In the genomic region with DNA sequence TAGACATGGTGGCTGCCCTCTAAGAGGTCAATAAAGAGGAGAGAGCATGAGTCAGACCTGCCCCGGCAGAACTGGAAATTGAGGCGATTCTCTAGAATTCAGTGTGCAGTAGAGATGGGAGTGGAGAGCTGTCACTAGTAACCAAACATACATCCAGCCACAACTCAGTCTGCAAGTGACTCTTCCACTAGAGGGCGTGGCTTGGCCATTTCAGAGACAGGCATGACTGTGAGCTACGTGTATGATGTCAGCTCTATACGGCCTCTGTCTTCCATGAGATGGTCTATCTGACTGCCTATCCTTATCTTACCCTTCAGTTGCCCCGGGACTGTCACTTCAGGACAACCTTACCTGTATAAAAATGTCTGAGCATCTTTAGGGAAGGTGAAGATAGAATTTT, we compare ENCODE assay signal across 8 mouse cellular contexts. TPM values are rescaled to one million over a fixed set of nuclear protein-coding genes. Genes with fewer than 3 reads are reported as not detected.
A peak's percentile ranks its signal among the peaks of the same experiment; 100 is the strongest.
DNase-seq lines count a peak whose midpoint lies in the region; ATAC-seq and TF ChIP-seq lines count a peak whose summit lies in the region.

No protein-coding gene starts in this region.

- peak; percentile 93 for ATAC-seq in granulocyte monocyte progenitor cell, adult 5-6 weeks (replicated peaks; ENCODE audit: poor library complexity, severe bottlenecking)
- ATAC-seq in liver, embryonic 14.5 days (ENCODE audit: insufficient read depth) = peak; percentile 41; the same call in 1 of the 2 replicates
- peak; percentile 68; the same call in 1 of the 2 replicates for ATAC-seq in stomach, embryonic 16.5 days (ENCODE audit: insufficient read depth, low FRiP score)

- H3K27me3 ChIP-seq in liver, embryonic 14.5 days (ENCODE audit: control insufficient read depth, insufficient read depth, low read length) = no peaks in the 10 kb centered on the region
- H3K27me3 ChIP-seq in stomach, embryonic 16.5 days (ENCODE audit: control insufficient read depth, insufficient read depth, low read length) = no peaks in the 10 kb centered on the region

- TF ChIP-seq EP300 in liver, embryonic 14.5 days (IDR thresholded peaks at IDR 0.05; ENCODE audit: low read depth) = no peak

- H3K9ac ChIP-seq in liver, embryonic 14.5 days (replicated peaks) = no peak overlapping the region
- no peak overlapping the region for H3K9ac ChIP-seq in stomach, embryonic 16.5 days (ENCODE audit: low read length)

- H3K4me2 ChIP-seq in liver, embryonic 14.5 days (ENCODE audit: low read depth) = no peak overlapping the region
- no peak overlapping the region for H3K4me2 ChIP-seq in stomach, embryonic 16.5 days (ENCODE audit: low read depth, low read length)

- 27% methylated on average over 6 of the region's 6 CpGs for WGBS in liver, embryonic 14.5 days (ENCODE audit: insufficient replicate concordance)
- WGBS in stomach, embryonic 16.5 days = 39% methylated on average over 6 of the region's 6 CpGs

- H3K27ac ChIP-seq in liver, embryonic 14.5 days = no peak overlapping the region
- no peak overlapping the region for H3K27ac ChIP-seq in stomach, embryonic 16.5 days (ENCODE audit: low read length)

- no peak overlapping the region for H3K4me3 ChIP-seq in liver, embryonic 14.5 days (ENCODE audit: insufficient read depth in 1 of 2, low read depth in 2 of 2, low read length in 2 of 2)
- no peak overlapping the region for H3K4me3 ChIP-seq in stomach, embryonic 16.5 days (replicated peaks; ENCODE audit: low read length)

- peak; percentile 43 for DNase-seq in layer of hippocampus, adult 11-12 months (ENCODE audit: low spot score)
- DNase-seq in layer of hippocampus, adult 9-10 months (ENCODE audit: low spot score) = no peak
- peak; percentile 79 for DNase-seq in ES-CJ7 (ENCODE audit: low read depth, low spot score)
- peak; percentile 46 to 51 for DNase-seq in adrenal gland, postnatal 36 days
- peak; percentile 14 to 28 (median 24) for DNase-seq in liver, embryonic 14.5 days (ENCODE audit: low read depth in 3 of 3, low spot score in 3 of 3)
- no peak for DNase-seq in right cerebral cortex, postnatal 14 days

- no peaks in the 10 kb centered on the region for H3K9me3 ChIP-seq in liver, embryonic 14.5 days (ENCODE audit: control insufficient read depth, low read length)
- no peaks in the 10 kb centered on the region for H3K9me3 ChIP-seq in stomach, embryonic 16.5 days (replicated peaks; ENCODE audit: control insufficient read depth, low read length)

- H3K4me1 ChIP-seq in liver, embryonic 14.5 days (replicated peaks; ENCODE audit: control insufficient read depth in 2 of 2, insufficient read depth in 2 of 2, low read length in 1 of 2) = no peaks in the 10 kb centered on the region
- H3K4me1 ChIP-seq in stomach, embryonic 16.5 days (ENCODE audit: control insufficient read depth, insufficient read depth, low read length) = no peaks in the 10 kb centered on the region

- TF ChIP-seq CTCF in liver, embryonic 14.5 days (IDR thresholded peaks at IDR 0.05; ENCODE audit: low read depth) = peak; percentile 69

- H3K36me3 ChIP-seq in liver, embryonic 14.5 days (replicated peaks; ENCODE audit: control insufficient read depth, insufficient read depth, low read depth) = no peaks in the 10 kb centered on the region
- no peaks in the 10 kb centered on the region for H3K36me3 ChIP-seq in stomach, embryonic 16.5 days (ENCODE audit: control insufficient read depth, insufficient read depth, low read length)

RNA-seq across cellular contexts. Expression of a gene that starts 26.0 kb away (rescaled TPM):
- 10 to 100 TPM; 39.5 to 43.8 TPM for total RNA-seq in adrenal gland, postnatal 36 days (2021)
- 16.8 and 18.2 TPM in 2 replicates for total RNA-seq in granulocyte monocyte progenitor cell, adult 5-6 weeks (2014; fragmentation: Nextera tagmentation)
- total RNA-seq in granulocyte monocyte progenitor cell, adult 5-6 weeks (2017) = 11.6 and 12.6 TPM in 2 replicates
- polyA plus RNA-seq in liver, embryonic 14.5 days (2012; rRNA removed) = 12.4 and 12.9 TPM in 2 replicates
- polyA plus RNA-seq in liver, embryonic 14.5 days (2014; fragmentation: Nextera tagmentation; extraction: Ambion mirVana) = 19.1 and 22.2 TPM in 2 replicates
- polyA plus RNA-seq in stomach, embryonic 16.5 days (2015; fragmentation: Nextera tagmentation; extraction: Ambion mirVana) = 64.1 and 65.5 TPM in 2 replicates

RNA-seq across cellular contexts. Expression of a gene that starts 55.3 kb away (rescaled TPM):
- total RNA-seq in adrenal gland, postnatal 36 days (2021) = 10 to 100 TPM; 39.0 to 48.7 TPM
- total RNA-seq in granulocyte monocyte progenitor cell, adult 5-6 weeks (2014; fragmentation: Nextera tagmentation) = 76.4 and 90.8 TPM in 2 replicates
- 65.4 and 70.1 TPM in 2 replicates for total RNA-seq in granulocyte monocyte progenitor cell, adult 5-6 weeks (2017)
- polyA plus RNA-seq in liver, embryonic 14.5 days (2012; rRNA removed) = 8.6 and 11.7 TPM in 2 replicates
- 9.0 and 9.1 TPM in 2 replicates for polyA plus RNA-seq in liver, embryonic 14.5 days (2014; fragmentation: Nextera tagmentation; extraction: Ambion mirVana)
- polyA plus RNA-seq in stomach, embryonic 16.5 days (2015; fragmentation: Nextera tagmentation; extraction: Ambion mirVana) = 23.0 and 27.6 TPM in 2 replicates

Comparison
In these comparisons a context has a peak if more than half of its experiments do, and no peak if none do; other contexts are left out.
1. DNase-seq: peak in layer of hippocampus, adult 11-12 months (single experiment), ES-CJ7 (single experiment), adrenal gland, postnatal 36 days (2 of 2) and liver, embryonic 14.5 days (3 of 3); none in layer of hippocampus, adult 9-10 months (single experiment) and right cerebral cortex, postnatal 14 days (single experiment).
2. ATAC-seq: peak in every context shown above with its lines; median percentile 93 in granulocyte monocyte progenitor cell, adult 5-6 weeks; 68 in stomach, embryonic 16.5 days; 41 in liver, embryonic 14.5 days.